Mouse (Mus musculus) MEL (cell line): ENCODE measurements around the gene Vcl. TPM values are rescaled to one million over a fixed set of nuclear protein-coding genes. Genes with fewer than 3 reads are reported as not detected.

ENCODE experiments used
- DNase-seq: peaks from one replicate; pipeline ENCODE4 v3.0.0; 2011; ENCODE audit warnings: low read depth, low spot score
- H3K27ac ChIP-seq: 2 replicates; pipeline ENCODE4 v1.5.1; 2012; ENCODE audit warnings: low read depth, mild to moderate bottlenecking, control low read depth, low read length, moderate library complexity; ENCODE audit not compliant: control insufficient read depth
- H3K27me3 ChIP-seq, 2 experiments: fragments of 150-350 bp in 1 of 2; sonication (generic) in 1 of 2; 2 replicates each; pipeline ENCODE4 v1.6.1; 2012; ENCODE audit warnings: low read length in 2 of 2, mild to moderate bottlenecking in 2 of 2, improper control_type of control experiment in 1 of 2, moderate library complexity in 1 of 2; ENCODE audit not compliant: insufficient read depth in 2 of 2, control insufficient read depth in 1 of 2
- H3K36me3 ChIP-seq, 2 experiments: 2 replicates each; pipeline ENCODE4 v1.6.1; 2012 to 2014; ENCODE audit warnings: low read length in 2 of 2, improper control_type of control experiment in 1 of 2, inconsistent platforms in 1 of 2, mild to moderate bottlenecking in 1 of 2; ENCODE audit not compliant: insufficient read depth in 2 of 2, control insufficient read depth in 1 of 2
- H3K4me1 ChIP-seq, 2 experiments: fragments of 150-350 bp in 1 of 2; sonication (generic) in 1 of 2; 2 replicates each; pipeline ENCODE4 v1.6.1; 2012; ENCODE audit warnings: low read length in 2 of 2, improper control_type of control experiment in 1 of 2, mild to moderate bottlenecking in 1 of 2; ENCODE audit not compliant: insufficient read depth in 2 of 2, control insufficient read depth in 1 of 2
- H3K4me3 ChIP-seq, 2 experiments: fragments of 150-350 bp in 1 of 2; sonication (generic) in 1 of 2; 2 replicates each; pipeline ENCODE4 v1.5.1; 2012; ENCODE audit warnings: low read depth in 2 of 2, low read length in 2 of 2, mild to moderate bottlenecking in 2 of 2, moderate library complexity in 2 of 2, control low read depth in 1 of 2, improper control_type of control experiment in 1 of 2; ENCODE audit not compliant: control insufficient read depth in 1 of 2, insufficient read depth in 1 of 2
- H3K79me2 ChIP-seq: 2 replicates; pipeline ENCODE4 v1.6.1; 2012; ENCODE audit warnings: mild to moderate bottlenecking, low read length, moderate library complexity; ENCODE audit not compliant: control insufficient read depth, poor library complexity, insufficient read depth
- H3K9ac ChIP-seq: 2 replicates; pipeline ENCODE4 v1.6.1; 2012; ENCODE audit warnings: low read depth, mild to moderate bottlenecking, control low read depth, low read length, moderate library complexity; ENCODE audit not compliant: control insufficient read depth, poor library complexity, severe bottlenecking
- H3K9me3 ChIP-seq: fragments of 150-350 bp; sonication (generic); replicated peaks from 2 replicates; pipeline ENCODE4 v1.6.1; 2012; ENCODE audit warnings: mild to moderate bottlenecking, low read length, improper control_type of control experiment, moderate library complexity; ENCODE audit not compliant: insufficient read depth
- BHLHE40 ChIP-seq: IDR thresholded peaks from 2 replicates; pipeline ENCODE4 v1.6.1; 2012; ENCODE audit warnings: low read depth, mild to moderate bottlenecking, inconsistent platforms, low read length, improper control_type of control experiment, borderline replicate concordance
- CHD1 ChIP-seq: IDR thresholded peaks from 2 replicates; pipeline ENCODE4 v1.6.1; 2012; ENCODE audit warnings: low read depth, mild to moderate bottlenecking, inconsistent platforms, low read length, improper control_type of control experiment
- CHD2 ChIP-seq: IDR thresholded peaks from 2 replicates; pipeline ENCODE4 v1.6.1; 2011; ENCODE audit warnings: low read length, improper control_type of control experiment
- CTCF ChIP-seq, 3 experiments: IDR thresholded peaks in 2 of 3; conservative IDR thresholded peaks in 1 of 3; 2 replicates each; pipeline ENCODE4 v1.5.1; 2011 to 2012; ENCODE audit warnings: low read length in 3 of 3, low read depth in 2 of 3, mild to moderate bottlenecking in 2 of 3, improper control_type of control experiment in 1 of 3, inconsistent platforms in 1 of 3, mixed read lengths in 1 of 3, moderate library complexity in 1 of 3; ENCODE audit not compliant: control insufficient read depth in 1 of 3, insufficient read depth in 1 of 3, poor library complexity in 1 of 3, severe bottlenecking in 1 of 3
- E2F4 ChIP-seq: IDR thresholded peaks from 2 replicates; pipeline ENCODE4 v1.6.1; 2011; ENCODE audit warnings: low read depth, low read length, improper control_type of control experiment, borderline replicate concordance
- ELF1 ChIP-seq: IDR thresholded peaks from 2 replicates; pipeline ENCODE4 v1.6.1; 2014; ENCODE audit warnings: low read depth, mild to moderate bottlenecking, inconsistent platforms, low read length, improper control_type of control experiment, moderate library complexity
- EP300 ChIP-seq, 2 experiments: IDR thresholded peaks; 2 replicates each; pipeline ENCODE4 v1.6.1; 2011; ENCODE audit warnings: improper control_type of control experiment in 2 of 2, low read length in 2 of 2, low read depth in 1 of 2, mild to moderate bottlenecking in 1 of 2
- ETS1 ChIP-seq: IDR thresholded peaks from 2 replicates; pipeline ENCODE4 v1.6.1; 2012; ENCODE audit warnings: low read depth, mild to moderate bottlenecking, inconsistent platforms, low read length, improper control_type of control experiment, moderate library complexity
- GABPA ChIP-seq: IDR thresholded peaks from 2 replicates; pipeline ENCODE4 v1.6.1; 2012; ENCODE audit warnings: low read depth, mild to moderate bottlenecking, inconsistent platforms, low read length, improper control_type of control experiment, moderate library complexity
- GATA1 ChIP-seq: IDR thresholded peaks from 2 replicates; pipeline ENCODE4 v1.6.1; 2011; ENCODE audit warnings: low read depth, low read length, improper control_type of control experiment
- HCFC1 ChIP-seq: IDR thresholded peaks from 2 replicates; pipeline ENCODE4 v1.6.1; 2012; ENCODE audit warnings: low read depth, mild to moderate bottlenecking, inconsistent platforms, low read length, improper control_type of control experiment, moderate library complexity
- JUND ChIP-seq: IDR thresholded peaks from 2 replicates; pipeline ENCODE4 v1.6.1; 2011; ENCODE audit warnings: low read depth, mild to moderate bottlenecking, improper control_type of control experiment, low read length
- KAT2A ChIP-seq: conservative IDR thresholded peaks from 2 replicates; pipeline ENCODE4 v1.6.1; 2012; ENCODE audit warnings: low read depth, low read length, improper control_type of control experiment, inconsistent platforms
- MAFK ChIP-seq: IDR thresholded peaks from 2 replicates; pipeline ENCODE4 v1.6.1; 2011; ENCODE audit warnings: low read depth, mild to moderate bottlenecking, low read length, improper control_type of control experiment, borderline replicate concordance
- MAX ChIP-seq: IDR thresholded peaks from 2 replicates; pipeline ENCODE4 v1.6.1; 2011; ENCODE audit warnings: low read length, improper control_type of control experiment
- MAZ ChIP-seq: IDR thresholded peaks from 2 replicates; pipeline ENCODE4 v1.6.1; 2012; ENCODE audit warnings: low read depth, mild to moderate bottlenecking, inconsistent platforms, low read length, improper control_type of control experiment
- MEF2A ChIP-seq: IDR thresholded peaks from 2 replicates; pipeline ENCODE4 v1.6.1; 2014; ENCODE audit warnings: low read depth, mild to moderate bottlenecking, inconsistent platforms, low read length, improper control_type of control experiment; ENCODE audit not compliant: poor library complexity, insufficient replicate concordance, severe bottlenecking; ENCODE audit errors: extremely low read depth
- MXI1 ChIP-seq: IDR thresholded peaks from 2 replicates; pipeline ENCODE4 v1.6.1; 2011; ENCODE audit warnings: mild to moderate bottlenecking, low read depth, low read length, improper control_type of control experiment
- MYB ChIP-seq: IDR thresholded peaks from 2 replicates; pipeline ENCODE4 v1.6.1; 2011; ENCODE audit warnings: mild to moderate bottlenecking, low read depth, low read length, improper control_type of control experiment
- MYC ChIP-seq: IDR thresholded peaks from 2 replicates; pipeline ENCODE4 v1.6.1; 2011; ENCODE audit warnings: low read depth, mild to moderate bottlenecking, low read length, improper control_type of control experiment, moderate library complexity
- NELFE ChIP-seq: IDR thresholded peaks from 2 replicates; pipeline ENCODE4 v1.6.1; 2011; ENCODE audit warnings: low read depth, low read length, improper control_type of control experiment
- NRF1 ChIP-seq: IDR thresholded peaks from 2 replicates; pipeline ENCODE4 v1.6.1; 2014; ENCODE audit warnings: low read depth, mild to moderate bottlenecking, inconsistent platforms, low read length, improper control_type of control experiment, moderate library complexity; ENCODE audit not compliant: poor library complexity, insufficient read depth, severe bottlenecking
- POLR2A ChIP-seq, 2 experiments: IDR thresholded peaks; 2 replicates each; pipeline ENCODE4 v1.6.1; 2011 to 2012; ENCODE audit warnings: low read length in 2 of 2, mild to moderate bottlenecking in 2 of 2, control low read depth in 1 of 2, improper control_type of control experiment in 1 of 2, low read depth in 1 of 2, moderate library complexity in 1 of 2; ENCODE audit not compliant: control insufficient read depth in 1 of 2, insufficient read depth in 1 of 2, poor library complexity in 1 of 2
- POLR2AphosphoS2 ChIP-seq: IDR thresholded peaks from 2 replicates; pipeline ENCODE4 v1.6.1; 2011; ENCODE audit warnings: low read length, improper control_type of control experiment
- POLR2AphosphoS5 ChIP-seq: IDR thresholded peaks from 2 replicates; pipeline ENCODE4 v1.6.1; 2012; ENCODE audit warnings: low read depth, borderline replicate concordance, mild to moderate bottlenecking, inconsistent platforms, low read length, moderate library complexity, mixed read lengths
- RAD21 ChIP-seq: IDR thresholded peaks from 2 replicates; pipeline ENCODE4 v1.6.1; 2011; ENCODE audit warnings: mild to moderate bottlenecking, low read depth, low read length, improper control_type of control experiment
- RCOR1 ChIP-seq: IDR thresholded peaks from 2 replicates; pipeline ENCODE4 v1.6.1; 2012; ENCODE audit warnings: low read depth, mild to moderate bottlenecking, inconsistent platforms, low read length, improper control_type of control experiment
- SMC3 ChIP-seq: IDR thresholded peaks from 2 replicates; pipeline ENCODE4 v1.6.1; 2011; ENCODE audit warnings: low read depth, low read length, improper control_type of control experiment
- TAL1 ChIP-seq: IDR thresholded peaks from 2 replicates; pipeline ENCODE4 v1.6.1; 2012; ENCODE audit warnings: mild to moderate bottlenecking, inconsistent platforms, low read length, moderate library complexity, mixed read lengths
- TBP ChIP-seq: IDR thresholded peaks from 2 replicates; pipeline ENCODE4 v1.8.0; 2011; ENCODE audit warnings: low read depth, low read length, improper control_type of control experiment
- TCF12 ChIP-seq: IDR thresholded peaks from 2 replicates; pipeline ENCODE4 v1.6.1; 2014; ENCODE audit warnings: low read depth, mild to moderate bottlenecking, inconsistent platforms, low read length, improper control_type of control experiment, moderate library complexity
- UBTF ChIP-seq: IDR thresholded peaks from 2 replicates; pipeline ENCODE4 v1.6.1; 2012; ENCODE audit warnings: low read depth, mild to moderate bottlenecking, inconsistent platforms, low read length, improper control_type of control experiment, moderate library complexity, borderline replicate concordance; ENCODE audit not compliant: insufficient read depth
- USF1 ChIP-seq: IDR thresholded peaks from 2 replicates; pipeline ENCODE4 v1.6.1; 2014; ENCODE audit warnings: low read depth, mild to moderate bottlenecking, inconsistent platforms, low read length, improper control_type of control experiment, moderate library complexity
- ZC3H11A ChIP-seq: IDR thresholded peaks from 2 replicates; pipeline ENCODE4 v1.6.1; 2012; ENCODE audit warnings: low read depth, mild to moderate bottlenecking, inconsistent platforms, low read length, improper control_type of control experiment
- ZKSCAN1 ChIP-seq: IDR thresholded peaks from 2 replicates; pipeline ENCODE4 v1.6.1; 2012; ENCODE audit warnings: low read depth, mild to moderate bottlenecking, inconsistent platforms, low read length, improper control_type of control experiment, moderate library complexity
- ZMIZ1 ChIP-seq: IDR thresholded peaks from 2 replicates; pipeline ENCODE4 v1.6.1; 2012; ENCODE audit warnings: low read depth, mild to moderate bottlenecking, inconsistent platforms, low read length, improper control_type of control experiment, moderate library complexity
- ZNF384 ChIP-seq: IDR thresholded peaks from 2 replicates; pipeline ENCODE4 v1.6.1; 2012; ENCODE audit warnings: low read depth, mild to moderate bottlenecking, inconsistent platforms, low read length, improper control_type of control experiment
- polyA plus RNA-seq, 2 experiments: library from polyadenylated mRNA; stranded (reverse) in 1 of 2; unstranded in 1 of 2; fragments of >175 nt in 1 of 2; fragments of >200 nt in 1 of 2; gene quantifications; 2 replicates each; pipeline versions ENCODE4 v1.2.1 to v1.2.4; 2012; ENCODE audit warnings: low replicate concordance in 2 of 2, low read depth in 1 of 2; ENCODE audit not compliant: insufficient read length in 2 of 2, insufficient read depth in 1 of 2, missing spikeins in 1 of 2
- total RNA-seq: library from RNA; depleted of rRNA; stranded (reverse); fragments of 300-350 nt; gene quantifications from 2 replicates; pipeline ENCODE4 v1.2.3, GENCODE M21; 2012

The Vcl gene
- total and polyA plus RNA-seq, 3 experiments: 11.7 to 30.3 TPM; not detected in 1

DNA sequence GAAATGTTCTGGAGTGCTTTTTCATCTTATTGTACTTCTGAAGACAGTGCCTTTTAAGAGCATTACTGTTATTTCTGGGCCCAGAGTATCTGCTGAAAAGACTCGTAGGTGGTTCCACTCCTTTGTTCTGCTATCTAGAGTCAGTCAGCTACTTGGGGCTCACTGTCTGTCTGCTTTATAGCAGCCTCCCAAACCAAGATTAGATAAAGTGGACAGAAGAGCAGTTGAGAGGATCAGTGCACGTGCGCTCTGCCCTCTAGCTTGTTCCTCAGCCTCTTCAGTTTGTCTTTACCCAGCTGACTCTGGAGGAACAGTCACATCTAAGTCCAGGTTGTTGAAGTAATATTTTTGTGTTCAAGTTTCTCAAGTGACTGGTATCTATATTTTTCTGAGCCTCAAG is 144.8 kb downstream of the Vcl start:
- Histone ChIP-seq H3K9me3 (no peaks in the 10 kb centered on the region), H3K4me1 (peaks cover 18 to 35% of the 10 kb centered on the region in 2 experiments), H3K27me3 (no peaks in the 10 kb centered on the region), H3K79me2 (peaks cover 23% of the 10 kb centered on the region), H3K4me3 (peak overlapping the region; percentile 39 to 84; a peak in 3 of 4 replicates), H3K27ac (peak overlapping the region; percentile 98), H3K36me3 (peaks cover 0 to 39% of the 10 kb centered on the region in 2 experiments; a peak in 2 of 4 replicates), H3K9ac (peak overlapping the region; percentile 83)
- DNase-seq: peak; percentile 89
- TF ChIP-seq MYC: peak; percentile 97
- TF ChIP-seq TBP: peak; percentile 83; the same call in 1 of the 2 replicates
- no peak for TF ChIP-seq E2F4
- TF ChIP-seq BHLHE40: peak; percentile 100
- peak; percentile 97 for TF ChIP-seq MXI1
- no peak for TF ChIP-seq ZKSCAN1
- peak; percentile 95 for TF ChIP-seq MAX
- peak; percentile 62; the same call in 1 of the 2 replicates for TF ChIP-seq RCOR1
- TF ChIP-seq RAD21: no peak
- TF ChIP-seq JUND: no peak
- peak; percentile 96 for TF ChIP-seq ETS1
- TF ChIP-seq MEF2A: no peak
- TF ChIP-seq TCF12: peak; percentile 96
- no peak for TF ChIP-seq ELF1
- no peak; the same call in 1 of the 2 replicates for TF ChIP-seq NRF1
- peak; percentile 32 for TF ChIP-seq NELFE
- peak; percentile 63; the same call in 1 of the 2 replicates for TF ChIP-seq MAFK
- no peak; the same call in 1 of the 2 replicates for TF ChIP-seq CHD1
- no peak for TF ChIP-seq KAT2A
- 0 out of 2 replicates have a peak, but pooled peaks have one; percentile 13 for TF ChIP-seq ZNF384
- TF ChIP-seq ZC3H11A: no peak
- peak in 1 of 2 experiments; percentile 46; a peak in 1 of 4 replicates for TF ChIP-seq POLR2A (IDR thresholded peaks at IDR 0.05; ENCODE audit: control insufficient read depth in 1 of 2, insufficient read depth in 1 of 2, low read depth in 1 of 2, low read length in 2 of 2, poor library complexity in 1 of 2)
- 0 out of 2 replicates have a peak, but pooled peaks have one; percentile 46 for TF ChIP-seq MAZ
- TF ChIP-seq GATA1: peak; percentile 98
- TF ChIP-seq UBTF: no peak
- TF ChIP-seq MYB: peak; percentile 83
- peak; percentile 86 for TF ChIP-seq TAL1
- no peak for TF ChIP-seq SMC3
- 0 out of 2 replicates have a peak, but pooled peaks have one; percentile 20 for TF ChIP-seq POLR2AphosphoS2
- TF ChIP-seq CTCF (IDR thresholded peaks at IDR 0.05 in 2 of 3, conservative IDR thresholded peaks at IDR 0.05 in 1 of 3; ENCODE audit: control insufficient read depth in 1 of 3, insufficient read depth in 1 of 3, low read depth in 2 of 3, low read length in 3 of 3, poor library complexity in 1 of 3, severe bottlenecking in 1 of 3): no peak
- no peak for TF ChIP-seq CHD2
- peak; percentile 96 to 98 for TF ChIP-seq EP300 (IDR thresholded peaks at IDR 0.05; ENCODE audit: low read depth in 1 of 2, low read length in 2 of 2)
- TF ChIP-seq GABPA: no peak
- TF ChIP-seq POLR2AphosphoS5: no peak
- peak; percentile 64; the same call in 1 of the 2 replicates for TF ChIP-seq ZMIZ1
- 0 out of 2 replicates have a peak, but pooled peaks have one; percentile 23 for TF ChIP-seq HCFC1
- peak; percentile 75 for TF ChIP-seq USF1
